Mouse (Mus musculus) liver, embryonic 13.5 days (tissue): ENCODE results near the gene Aebp1. TPM values are rescaled to one million over a fixed set of nuclear protein-coding genes. Genes with fewer than 3 reads are reported as not detected.
"Not testable (repeated sequence)": the region's sequence is repeated elsewhere in the genome, so short reads cannot be mapped to it uniquely, and the experiment has no call there.

Experiments
- ATAC-seq: fragments of 200-750 bp; cut with Nextera tagmentation; 2 replicates; pipeline ENCODE4 v1.8.0; 2017; ENCODE audit warnings: low read depth, mild to moderate bottlenecking, moderate number of reproducible peaks, moderate library complexity
- DNase-seq: peaks from one replicate; pipeline ENCODE4 v3.0.0; 2022
- H3K27ac ChIP-seq: fragments of 300-500 bp; sonication (generic); 2 replicates; pipeline ENCODE4 v1.5.1; 2015; ENCODE audit warnings: moderate library complexity, mild to moderate bottlenecking, inconsistent platforms
- H3K27me3 ChIP-seq: fragments of 300-500 bp; sonication (generic); 2 replicates; pipeline ENCODE4 v1.6.1; 2015; ENCODE audit warnings: mild to moderate bottlenecking, inconsistent platforms
- H3K36me3 ChIP-seq: fragments of 300-500 bp; sonication (generic); 2 replicates; pipeline ENCODE4 v1.6.1; 2015; ENCODE audit warnings: mild to moderate bottlenecking, inconsistent platforms
- H3K4me1 ChIP-seq: fragments of 300-500 bp; sonication (generic); replicated peaks from 2 replicates; pipeline ENCODE4 v1.6.1; 2015; ENCODE audit warnings: inconsistent platforms
- H3K4me2 ChIP-seq: fragments of 300-500 bp; sonication (generic); 2 replicates; pipeline ENCODE4 v1.6.1; 2015; ENCODE audit warnings: inconsistent platforms, mild to moderate bottlenecking, moderate library complexity
- H3K4me3 ChIP-seq: fragments of 300-500 bp; sonication (generic); replicated peaks from 2 replicates; pipeline ENCODE4 v1.5.1; 2015; ENCODE audit warnings: mild to moderate bottlenecking, inconsistent platforms
- H3K9ac ChIP-seq: fragments of 300-500 bp; sonication (generic); 2 replicates; pipeline ENCODE4 v1.6.1; 2015; ENCODE audit warnings: mild to moderate bottlenecking, inconsistent platforms
- H3K9me3 ChIP-seq: fragments of 300-500 bp; sonication (generic); replicated peaks from 2 replicates; pipeline ENCODE4 v1.6.1; 2016; ENCODE audit warnings: inconsistent platforms
- WGBS: fragments of 180-500 bp; shearing (Covaris S2); methylation state at CpG from one replicate; pipeline ENCODE4 v1.1.7; 2015; ENCODE audit not compliant: insufficient replicate concordance; 5-methylcytosine and 5-hydroxymethylcytosine counted together
- polyA plus RNA-seq: library from polyadenylated mRNA; unstranded; fragments of >200 nt; fragmentation: Nextera tagmentation; extraction: Ambion mirVana; gene quantifications from 2 replicates; pipeline ENCODE4 v1.2.1, GENCODE M21; 2015

Aebp1 gene
- polyA plus RNA-seq, 1 experiment from 2014 or later, result 5.9 TPM

DNA sequence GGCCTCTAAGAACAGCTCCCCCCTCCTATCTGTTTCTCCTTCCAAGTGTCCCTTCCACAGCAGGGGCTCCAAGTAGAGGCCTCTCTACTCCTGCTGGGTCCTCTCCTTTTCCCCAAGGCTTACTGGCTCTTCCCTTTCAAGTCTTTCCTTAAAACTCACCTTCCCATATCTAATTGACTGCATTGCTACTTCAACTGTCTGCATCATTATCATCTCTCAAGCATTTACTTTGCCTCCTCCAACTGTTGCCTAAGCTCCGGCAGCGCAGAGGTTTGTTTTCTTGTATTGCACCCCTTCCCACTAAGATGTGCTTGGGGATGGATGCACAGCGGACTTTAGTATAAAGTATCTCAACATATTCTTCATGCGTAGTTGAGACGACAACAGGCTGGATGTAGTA, 15.7 kb downstream of the Aebp1 start:
- Histone ChIP-seq H3K27ac (peak overlapping the region; percentile 64), H3K9ac (peak overlapping the region; percentile 83), H3K4me2 (peak overlapping the region; percentile 93), H3K4me1 (peaks cover 40% of the 10 kb centered on the region), H3K4me3 (peak overlapping the region; percentile 76), H3K36me3 (peaks cover 43% of the 10 kb centered on the region), H3K9me3 (no peaks in the 10 kb centered on the region), H3K27me3 (no peaks in the 10 kb centered on the region)
- no peak for ATAC-seq
- DNase-seq, result no peak
- under 1% methylated on average over 5 of the region's 5 CpGs for WGBS

GRCm38 (mm10) chr11:5877921-5878526, 16.3 kb downstream of the Aebp1 start, which contains the start of gene Pold2:
Pold2 (minus strand) TSS chr11:5878292.
- under 1% methylated on average over 52 of the region's 52 CpGs for WGBS
- Histone ChIP-seq H3K36me3 (peaks cover 37% of the 10 kb centered on the region), H3K9me3 (no peaks in the 10 kb centered on the region), H3K27me3 (no peaks in the 10 kb centered on the region), H3K4me1 (peaks cover 43% of the 10 kb centered on the region), H3K9ac (peak within 1 kb of the TSS; percentile 83), H3K4me2 (peak within 1 kb of the TSS; percentile 93), H3K27ac (peak within 1 kb of the TSS; percentile 74), H3K4me3 (peak within 1 kb of the TSS; percentile 76)
- DNase-seq (peak; percentile 97), ATAC-seq (peak; percentile 98)

- peaks cover 31% of the 10 kb centered on the region for H3K36me3 ChIP-seq
- no peaks in the 10 kb centered on the region for H3K27me3 ChIP-seq
- H3K4me1 ChIP-seq, result peaks cover 43% of the 10 kb centered on the region
- no peaks in the 10 kb centered on the region for H3K9me3 ChIP-seq
- peak overlapping the region; percentile 74 for H3K27ac ChIP-seq
- H3K9ac ChIP-seq, result peak overlapping the region; percentile 64
- peak overlapping the region; percentile 67 for H3K4me2 ChIP-seq
- DNase-seq (no peak), ATAC-seq (no peak; the same call in 1 of the 2 replicates)
- 50% methylated on average over 8 of the region's 8 CpGs for WGBS
- peak overlapping the region; percentile 47 for H3K4me3 ChIP-seq
Measured at GRCm38 (mm10) chr11:5878661-5879060, 16.9 kb downstream of the Aebp1 start.

- ATAC-seq (no peak), DNase-seq (peak; percentile 57)
- H3K27ac ChIP-seq, result no peak overlapping the region
- H3K4me3 ChIP-seq, result no peak overlapping the region
- no peaks in the 10 kb centered on the region for H3K27me3 ChIP-seq
- no peaks in the 10 kb centered on the region for H3K9me3 ChIP-seq
- 52% methylated on average over 5 of the region's 5 CpGs for WGBS
- no peak overlapping the region for H3K4me2 ChIP-seq
- no peak overlapping the region for H3K9ac ChIP-seq
- peaks cover 43% of the 10 kb centered on the region for H3K4me1 ChIP-seq
- H3K36me3 ChIP-seq, result peaks cover 18% of the 10 kb centered on the region
Measured at GRCm38 (mm10) chr11:5879905-5880304, 18.2 kb downstream of the Aebp1 start.

GRCm38 (mm10) chr11:5882518-5882917, 20.8 kb downstream of the Aebp1 start:
- Histone ChIP-seq H3K9me3 (no peaks in the 10 kb centered on the region), H3K9ac (no peak overlapping the region), H3K36me3 (no peaks in the 10 kb centered on the region), H3K4me1 (peaks cover 24% of the 10 kb centered on the region), H3K4me2 (no peak overlapping the region), H3K27me3 (no peaks in the 10 kb centered on the region), H3K27ac (no peak overlapping the region), H3K4me3 (no peak overlapping the region)
- 23% methylated on average over 8 of the region's 8 CpGs for WGBS
- DNase-seq (no peak), ATAC-seq (no peak)

- no peaks in the 10 kb centered on the region for H3K9me3 ChIP-seq
- H3K36me3 ChIP-seq, result no peaks in the 10 kb centered on the region
- DNase-seq (peak; percentile 34), ATAC-seq (no peak)
- WGBS, result 15% methylated on average over 9 of the region's 9 CpGs
- no peak overlapping the region for H3K4me2 ChIP-seq
- peaks cover 11% of the 10 kb centered on the region; the same call in 1 of the 2 replicates for H3K4me1 ChIP-seq
- no peak overlapping the region for H3K4me3 ChIP-seq
- H3K27ac ChIP-seq, result no peak overlapping the region
- no peak overlapping the region for H3K9ac ChIP-seq
- H3K27me3 ChIP-seq, result no peaks in the 10 kb centered on the region
Measured at GRCm38 (mm10) chr11:5886187-5886586, 24.4 kb downstream of the Aebp1 start.

DNA sequence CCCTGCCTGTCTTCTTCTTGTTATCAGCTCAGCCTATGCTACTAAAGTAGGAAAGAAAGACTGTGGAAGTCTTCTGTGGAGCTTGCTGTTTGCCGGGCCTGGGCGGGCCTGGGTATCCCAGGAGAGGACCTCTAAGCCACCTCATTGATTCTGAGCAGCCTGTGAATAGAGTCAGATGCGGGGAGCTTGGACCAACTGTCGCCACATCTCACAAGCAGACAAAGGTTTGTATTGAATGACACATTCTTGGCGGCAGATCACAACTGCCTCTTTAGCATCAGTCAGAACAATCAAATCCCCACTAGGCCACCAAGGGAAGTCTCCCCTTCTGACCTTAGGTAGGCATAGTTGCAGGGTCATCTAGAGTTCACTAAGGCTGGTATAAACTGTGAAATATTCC, 25.5 kb downstream of the Aebp1 start:
- Histone ChIP-seq H3K4me2 (no peak overlapping the region), H3K36me3 (no peaks in the 10 kb centered on the region), H3K9me3 (no peaks in the 10 kb centered on the region), H3K27ac (no peak overlapping the region), H3K4me1 (peaks cover 18% of the 10 kb centered on the region), H3K9ac (no peak overlapping the region), H3K4me3 (no peak overlapping the region), H3K27me3 (no peaks in the 10 kb centered on the region)
- WGBS, result 74% methylated on average over 5 of the region's 5 CpGs
- ATAC-seq (no peak), DNase-seq (no peak)

GRCm38 (mm10) chr11:5888563-5888962, 26.8 kb downstream of the Aebp1 start:
- not testable (repeated sequence) for ATAC-seq, H3K36me3 ChIP-seq, H3K4me3 ChIP-seq, H3K9ac ChIP-seq, H3K9me3 ChIP-seq, H3K27me3 ChIP-seq, H3K4me2 ChIP-seq, DNase-seq, H3K27ac ChIP-seq
- 65% methylated on average over 5 of the region's 5 CpGs for WGBS
- H3K4me1 ChIP-seq, result peaks cover 27% of the 10 kb centered on the region

DNA sequence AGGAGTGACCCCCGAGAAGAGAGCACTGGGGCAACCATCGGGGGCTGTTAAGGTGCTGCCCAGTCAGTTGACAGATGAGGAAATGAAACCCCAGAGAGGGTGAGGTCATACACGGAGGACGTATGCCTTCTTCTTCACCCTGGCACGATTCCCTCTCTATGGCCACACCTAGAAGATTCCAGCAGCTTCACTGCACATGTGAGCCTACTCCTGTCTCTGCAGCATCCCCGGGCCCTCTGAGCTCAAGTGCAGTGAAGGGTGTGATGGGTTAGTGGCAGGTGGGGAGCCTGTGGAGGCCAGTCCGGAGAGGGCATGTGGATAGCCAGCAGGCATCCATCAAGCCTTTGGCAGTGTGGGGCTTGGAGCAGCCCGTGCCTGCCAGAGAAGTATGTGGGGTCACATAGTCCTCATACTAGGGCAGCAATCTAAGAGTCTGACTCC, 30.4 kb downstream of the Aebp1 start:
- Histone ChIP-seq H3K4me2 (no peak overlapping the region), H3K27me3 (peaks cover 15% of the 10 kb centered on the region), H3K36me3 (no peaks in the 10 kb centered on the region), H3K9ac (peak overlapping the region; percentile 42; the same call in 1 of the 2 replicates), H3K27ac (peak overlapping the region; percentile 85), H3K4me1 (peaks cover 49% of the 10 kb centered on the region), H3K9me3 (no peaks in the 10 kb centered on the region), H3K4me3 (no peak overlapping the region)
- 48% methylated on average over 8 of the region's 8 CpGs for WGBS
- DNase-seq (no peak), ATAC-seq (no peak)

GRCm38 (mm10) chr11:5892810-5893368, 31.1 kb downstream of the Aebp1 start:
- DNase-seq, result peak; percentile 21
- whole genome bisulfite sequencing, result 29% methylated on average over 4 of the region's 4 CpGs
- peak overlapping the region; percentile 50; the same call in 1 of the 2 replicates for H3K9ac ChIP-seq
- peak overlapping the region; percentile 45 for H3K4me2 ChIP-seq
- peak overlapping the region; percentile 85 for H3K27ac ChIP-seq
- H3K36me3 ChIP-seq, result no peaks in the 10 kb centered on the region
- no peaks in the 10 kb centered on the region for H3K9me3 ChIP-seq
- peaks cover 56% of the 10 kb centered on the region for H3K4me1 ChIP-seq
- H3K27me3 ChIP-seq, result peaks cover 23% of the 10 kb centered on the region
- ATAC-seq, result peak; percentile 93
- H3K4me3 ChIP-seq, result no peak overlapping the region

- ATAC-seq, result peak; percentile 65
- peaks cover 32% of the 10 kb centered on the region for H3K27me3 ChIP-seq
- H3K9ac ChIP-seq, result peak overlapping the region; percentile 50
- no peak for DNase-seq
- H3K9me3 ChIP-seq, result no peaks in the 10 kb centered on the region
- H3K4me1 ChIP-seq, result peaks cover 65% of the 10 kb centered on the region
- H3K4me3 ChIP-seq, result no peak overlapping the region
- WGBS, result 57% methylated on average over 6 of the region's 6 CpGs
- no peaks in the 10 kb centered on the region for H3K36me3 ChIP-seq
- peak overlapping the region; percentile 85 for H3K27ac ChIP-seq
- peak overlapping the region; percentile 45 for H3K4me2 ChIP-seq
Measured at GRCm38 (mm10) chr11:5893807-5894206, 32.1 kb downstream of the Aebp1 start.
